Mouse (Mus musculus): ENCODE data around the gene Dnajc4. TPM values are rescaled to one million over a fixed set of nuclear protein-coding genes. Genes with fewer than 3 reads are reported as not detected.
A peak's percentile ranks its signal among the peaks of the same experiment; 100 is the strongest.
"Not testable (repeated sequence)": the region's sequence is repeated elsewhere in the genome, so short reads cannot be mapped to it uniquely, and the experiment has no call there.

Dnajc4 gene
- total RNA-seq, 2 experiments from 2014 or later: 14.0 to 17.7 TPM

- intact Hi-C loops (cut with DNase I): no loop called here
- peak; percentile 63 for DNase-seq
Measured at GRCm38 (mm10) chr19:6995255-6995991, 3.1 kb upstream of the Dnajc4 start.

- intact Hi-C loops (cut with DNase I): no loop called here
- no peak for DNase-seq
Measured at GRCm38 (mm10) chr19:6994489-6994888, 2.1 kb upstream of the Dnajc4 start.

GRCm38 (mm10) chr19:6994002-6994401 lies 1.6 kb upstream of the Dnajc4 start:
- DNase-seq: no peak
- intact Hi-C loops (cut with DNase I): no loop called here

- intact Hi-C loops (cut with DNase I): no loop called here
- DNase-seq: no peak
Measured at GRCm38 (mm10) chr19:6993011-6993770, 819 bp upstream of the Dnajc4 start.

GRCm38 (mm10) chr19:6991166-6991565 lies 1.2 kb downstream of the Dnajc4 start:
- intact Hi-C loops (cut with DNase I); DNase-seq: not testable (repeated sequence)

GRCm38 (mm10) chr19:6990712-6991111 lies 1.7 kb downstream of the Dnajc4 start:
- no peak for DNase-seq
- intact Hi-C loops (cut with DNase I): no loop called here

GRCm38 (mm10) chr19:6989251-6989650 lies 3.1 kb downstream of the Dnajc4 start:
- DNase-seq: no peak
- intact Hi-C loops (cut with DNase I): no loop called here

- DNase-seq: no peak
- intact Hi-C loops (cut with DNase I): no loop called here
Measured at GRCm38 (mm10) chr19:6987904-6988285, 4.5 kb downstream of the Dnajc4 start.

- intact Hi-C loops (cut with DNase I): no loop called here
- DNase-seq: peak; percentile 73
Measured at GRCm38 (mm10) chr19:6987061-6987903, 5.1 kb downstream of the Dnajc4 start, which contains the start of gene Vegfb. Vegfb (minus strand) TSS chr19:6987651.

GRCm38 (mm10) chr19:6985951-6986708 lies 6.2 kb downstream of the Dnajc4 start:
- intact Hi-C loops (cut with DNase I): no loop called here

GRCm38 (mm10) chr19:6985300-6985699 lies 7.1 kb downstream of the Dnajc4 start:
- no peak for DNase-seq
- intact Hi-C loops (cut with DNase I): no loop called here

More at GRCm38 (mm10) chr19:6985951-6986708, 6.2 kb downstream of the Dnajc4 start:
- no peak for DNase-seq

GRCm38 (mm10) chr19:6983621-6984020 lies 8.8 kb downstream of the Dnajc4 start:
- intact Hi-C loops (cut with DNase I): no loop called here
- DNase-seq: no peak

- no peak for DNase-seq
- intact Hi-C loops (cut with DNase I): no loop called here
Measured at GRCm38 (mm10) chr19:6981465-6981864, 10.9 kb downstream of the Dnajc4 start.

GRCm38 (mm10) chr19:6980381-6981093 lies 11.8 kb downstream of the Dnajc4 start, which contains the start of gene Fkbp2:
Fkbp2 (minus strand) TSS chr19:6980501.
- intact Hi-C loops (cut with DNase I): no loop called here
- peak; percentile 99 for DNase-seq

GRCm38 (mm10) chr19:6979486-6980380 lies 12.6 kb downstream of the Dnajc4 start:
- peak; percentile 100 for DNase-seq
- intact Hi-C loops (cut with DNase I): no loop called here

GRCm38 (mm10) chr19:6979001-6979479 lies 13.3 kb downstream of the Dnajc4 start:
- intact Hi-C loops (cut with DNase I): no loop called here
- peak; percentile 41 for DNase-seq

GRCm38 (mm10) chr19:6978639-6978974 lies 13.8 kb downstream of the Dnajc4 start:
- intact Hi-C loops (cut with DNase I): no loop called here
- no peak for DNase-seq

All from left cerebral cortex, postnatal 4 days (tissue).